Mouse (Mus musculus) stomach, postnatal 0 days (tissue): Measurements from ENCODE around the gene Slc11a1. TPM values are rescaled to one million over a fixed set of nuclear protein-coding genes. Genes with fewer than 3 reads are reported as not detected.

Experiments used
- ATAC-seq: fragments of 200-750 bp; cut with Nextera tagmentation; 2 replicates; pipeline ENCODE4 v1.8.0; 2017; ENCODE audit not compliant: low FRiP score, low TSS enrichment
- DNase-seq: peaks from one replicate; pipeline ENCODE4 v3.0.0-alpha.2; 2016; ENCODE audit warnings: low spot score
- H3K27ac ChIP-seq: fragments of 300-500 bp; sonication (generic); replicated peaks from 2 replicates; pipeline ENCODE4 v1.5.1; 2014; ENCODE audit warnings: mild to moderate bottlenecking, control low read depth
- H3K27me3 ChIP-seq: fragments of 300-500 bp; sonication (generic); 2 replicates; pipeline ENCODE4 v1.6.1; 2014; ENCODE audit warnings: low read length; ENCODE audit not compliant: control insufficient read depth, insufficient read depth
- H3K36me3 ChIP-seq: fragments of 300-500 bp; sonication (generic); 2 replicates; pipeline ENCODE4 v1.6.1; 2014; ENCODE audit warnings: low read length, mixed read lengths; ENCODE audit not compliant: control insufficient read depth, insufficient read depth
- H3K4me1 ChIP-seq: fragments of 300-500 bp; sonication (generic); replicated peaks from 2 replicates; pipeline ENCODE4 v1.6.1; 2014; ENCODE audit warnings: antibody characterized with exemption; ENCODE audit not compliant: control insufficient read depth, insufficient read depth
- H3K4me2 ChIP-seq: fragments of 300-500 bp; sonication (generic); replicated peaks from 2 replicates; pipeline ENCODE4 v1.6.1; 2014; ENCODE audit warnings: low read depth, mild to moderate bottlenecking, control low read depth, moderate library complexity
- H3K4me3 ChIP-seq: fragments of 300-500 bp; sonication (generic); 2 replicates; pipeline ENCODE4 v1.5.1; 2014; ENCODE audit warnings: low read depth, low read length, control low read depth
- H3K9ac ChIP-seq: fragments of 300-500 bp; sonication (generic); 2 replicates; pipeline ENCODE4 v1.6.1; 2014; ENCODE audit warnings: mild to moderate bottlenecking, low read length, control low read depth, mixed read lengths
- H3K9me3 ChIP-seq: fragments of 300-500 bp; sonication (generic); 2 replicates; pipeline ENCODE4 v1.6.1; 2016; ENCODE audit warnings: low read length; ENCODE audit not compliant: control insufficient read depth
- CTCF ChIP-seq: IDR thresholded peaks from 2 replicates; pipeline ENCODE4 v1.5.1; 2016; ENCODE audit warnings: antibody characterized with exemption, low read depth, mild to moderate bottlenecking, moderate library complexity
- EP300 ChIP-seq: optimal IDR thresholded peaks from 2 replicates; pipeline ENCODE3; 2016; ENCODE audit warnings: antibody characterized with exemption
- WGBS: fragments of 180-500 bp; shearing (Covaris S2); extraction: QIAGEN DNeasy Blood & Tissue Kit; methylation state at CpG from one replicate; pipeline ENCODE4 v1.1.7; 2014; 5-methylcytosine and 5-hydroxymethylcytosine counted together
- polyA plus RNA-seq: library from polyadenylated mRNA; unstranded; fragments of >200 nt; fragmentation: Nextera tagmentation; extraction: Ambion mirVana; gene quantifications from 2 replicates; pipeline ENCODE4 v1.2.1, GENCODE M21; 2015

The Slc11a1 gene
- polyA plus RNA-seq, 1 experiment from 2014 or later, result 3.8 TPM

GRCm38 (mm10) chr1:74359952-74360517, 15.0 kb upstream of the Slc11a1 start:
- 87% methylated on average over 5 of the region's 5 CpGs for WGBS
- H3K4me1 ChIP-seq, result no peaks in the 10 kb centered on the region

GRCm38 (mm10) chr1:74361812-74362211, 13.2 kb upstream of the Slc11a1 start, which contains the start of gene Catip:
Gene Catip, plus strand, starts transcription at chr1:74362108.
- WGBS, result 5% methylated on average over 2 of the region's 2 CpGs

More at GRCm38 (mm10) chr1:74359952-74360517, 15.0 kb upstream of the Slc11a1 start:
- Histone ChIP-seq H3K36me3 (no peaks in the 10 kb centered on the region), H3K27me3 (no peaks in the 10 kb centered on the region), H3K9me3 (no peaks in the 10 kb centered on the region), H3K4me2 (no peak overlapping the region), H3K4me3 (no peak overlapping the region), H3K9ac (no peak overlapping the region), H3K27ac (no peak overlapping the region)
- ATAC-seq (no peak), DNase-seq (no peak)
- no peak for TF ChIP-seq EP300
- no peak for TF ChIP-seq CTCF

DNA sequence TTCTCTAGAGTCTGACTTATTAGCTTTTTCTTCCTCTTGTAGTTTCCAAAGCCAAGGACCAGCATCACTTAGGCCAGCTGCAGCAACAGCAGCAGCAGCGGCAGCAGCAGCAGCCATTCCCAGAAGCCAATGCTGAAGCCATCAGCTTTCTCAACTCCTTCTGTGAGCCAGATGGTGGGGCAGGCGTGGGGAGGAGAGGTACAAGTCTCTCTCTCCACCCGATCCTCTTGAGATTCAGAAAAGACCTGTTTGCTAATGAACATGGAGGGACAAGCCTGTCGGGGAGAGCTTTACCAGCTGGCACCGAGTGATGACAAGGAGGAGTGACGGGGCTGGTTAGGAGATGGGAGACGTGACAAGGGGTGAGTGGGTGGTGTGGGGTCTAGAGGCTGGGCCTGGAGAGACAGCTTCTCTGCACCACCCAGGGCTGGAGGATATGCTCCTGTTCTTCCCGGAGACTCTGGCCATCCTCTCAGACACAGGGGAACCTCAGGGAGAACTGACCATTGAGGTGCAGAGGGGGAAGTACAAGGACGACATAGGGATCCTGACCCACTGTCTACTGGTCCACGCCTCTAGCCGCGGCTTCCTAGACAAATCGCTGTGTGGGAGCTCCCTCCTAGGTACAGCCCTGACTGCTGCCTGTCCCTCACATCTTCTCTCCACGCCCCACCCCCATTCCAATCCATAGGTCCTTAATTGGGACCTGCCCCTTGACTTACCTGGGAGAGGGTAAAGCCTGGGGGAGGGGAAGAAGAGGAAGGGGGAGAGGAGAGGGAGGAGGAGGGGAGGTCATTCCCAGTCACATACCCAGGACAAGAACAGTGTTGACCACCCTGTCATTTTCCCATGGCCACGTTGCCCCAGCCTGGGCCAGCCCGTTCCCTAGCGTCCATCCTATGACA, 12.4 kb upstream of the Slc11a1 start:
- DNase-seq (no peak), ATAC-seq (peak; percentile 9; the same call in 1 of the 2 replicates)
- Histone ChIP-seq H3K36me3 (no peaks in the 10 kb centered on the region), H3K9me3 (no peaks in the 10 kb centered on the region), H3K27me3 (no peaks in the 10 kb centered on the region), H3K4me2 (no peak overlapping the region), H3K27ac (no peak overlapping the region), H3K4me1 (no peaks in the 10 kb centered on the region), H3K9ac (no peak overlapping the region), H3K4me3 (no peak overlapping the region)
- no peak for TF ChIP-seq CTCF
- TF ChIP-seq EP300, result no peak
- 61% methylated on average over 17 of the region's 17 CpGs for WGBS

More at GRCm38 (mm10) chr1:74361812-74362211, 13.2 kb upstream of the Slc11a1 start, which contains the start of gene Catip:
- no peaks in the 10 kb centered on the region for H3K27me3 ChIP-seq
- no peak within 1 kb of the TSS for H3K27ac ChIP-seq
- no peaks in the 10 kb centered on the region for H3K9me3 ChIP-seq
- ATAC-seq (peak; percentile 78), DNase-seq (peak; percentile 66)
- no peak within 1 kb of the TSS for H3K9ac ChIP-seq
- TF ChIP-seq CTCF (peak; percentile 95), EP300 (no peak)
- no peaks in the 10 kb centered on the region for H3K36me3 ChIP-seq
- H3K4me3 ChIP-seq, result no peak within 1 kb of the TSS
- no peaks in the 10 kb centered on the region for H3K4me1 ChIP-seq
- no peak within 1 kb of the TSS for H3K4me2 ChIP-seq

DNA sequence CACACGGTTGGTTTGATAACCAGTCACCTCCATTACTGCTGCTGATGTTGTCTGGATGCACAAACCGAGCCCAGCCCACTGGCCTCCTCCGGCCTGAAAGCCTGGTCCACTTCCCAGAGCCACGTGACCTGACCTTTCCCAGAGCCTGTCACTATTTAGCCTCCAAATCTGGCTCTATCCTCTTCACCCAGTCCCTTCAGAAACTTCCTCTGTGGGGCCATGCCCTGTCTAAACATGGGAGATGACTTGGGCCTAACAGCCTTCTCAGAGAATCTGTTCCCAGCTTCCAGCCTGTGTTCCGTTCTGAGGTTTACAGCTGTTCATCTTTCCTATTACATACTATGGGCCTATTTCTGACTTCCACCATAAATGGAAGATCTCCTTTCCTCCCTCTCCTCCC, 11.6 kb upstream of the Slc11a1 start:
- Histone ChIP-seq H3K27me3 (no peaks in the 10 kb centered on the region), H3K36me3 (no peaks in the 10 kb centered on the region), H3K4me2 (no peak overlapping the region), H3K4me1 (no peaks in the 10 kb centered on the region), H3K4me3 (no peak overlapping the region), H3K9ac (no peak overlapping the region), H3K9me3 (no peaks in the 10 kb centered on the region), H3K27ac (no peak overlapping the region)
- TF ChIP-seq EP300 (no peak), CTCF (no peak)
- WGBS, result 46% methylated on average over 5 of the region's 5 CpGs
- DNase-seq (no peak), ATAC-seq (no peak)

GRCm38 (mm10) chr1:74364270-74364669, 10.7 kb upstream of the Slc11a1 start:
- WGBS, result 62% methylated on average over 8 of the region's 8 CpGs
- no peak for TF ChIP-seq CTCF
- no peak for TF ChIP-seq EP300
- Histone ChIP-seq H3K36me3 (no peaks in the 10 kb centered on the region), H3K4me3 (no peak overlapping the region), H3K4me1 (no peaks in the 10 kb centered on the region), H3K27ac (no peak overlapping the region), H3K27me3 (no peaks in the 10 kb centered on the region), H3K9ac (no peak overlapping the region), H3K9me3 (no peaks in the 10 kb centered on the region), H3K4me2 (no peak overlapping the region)
- no peak for ATAC-seq
- DNase-seq, result no peak
